Mouse (Mus musculus) liver, embryonic 11.5 days (tissue): ENCODE results near the gene Upp2. TPM values are rescaled to one million over a fixed set of nuclear protein-coding genes. Genes with fewer than 3 reads are reported as not detected.

Source experiments
- ATAC-seq: fragments of 200-750 bp; cut with Nextera tagmentation; replicated peaks from 2 replicates; pipeline ENCODE4 v1.8.0; 2017; ENCODE audit warnings: moderate number of reproducible peaks, mild to moderate bottlenecking, moderate TSS enrichment, moderate library complexity; ENCODE audit not compliant: low FRiP score
- DNase-seq: peaks from one replicate; pipeline ENCODE4 v3.0.0-alpha.2; 2017; ENCODE audit warnings: low spot score
- H3K27ac ChIP-seq: fragments of 300-500 bp; sonication (generic); 2 replicates; pipeline ENCODE4 v1.5.1; 2014; ENCODE audit warnings: mild to moderate bottlenecking, low read depth, low read length, control low read depth
- H3K27me3 ChIP-seq: fragments of 300-500 bp; sonication (generic); replicated peaks from 2 replicates; pipeline ENCODE4 v1.6.1; 2014; ENCODE audit warnings: low read length, mixed read lengths; ENCODE audit not compliant: control insufficient read depth, insufficient read depth
- H3K36me3 ChIP-seq: fragments of 300-500 bp; sonication (generic); 2 replicates; pipeline ENCODE4 v1.6.1; 2014; ENCODE audit warnings: mild to moderate bottlenecking, low read length, moderate library complexity, mixed read lengths; ENCODE audit not compliant: control insufficient read depth, insufficient read depth
- H3K4me1 ChIP-seq: fragments of 300-500 bp; sonication (generic); replicated peaks from 2 replicates; pipeline ENCODE4 v1.6.1; 2014; ENCODE audit warnings: low read length, mixed read lengths; ENCODE audit not compliant: control insufficient read depth, insufficient read depth
- H3K4me2 ChIP-seq: fragments of 300-500 bp; sonication (generic); 2 replicates; pipeline ENCODE4 v1.6.1; 2014; ENCODE audit warnings: mild to moderate bottlenecking, control low read depth, moderate library complexity
- H3K4me3 ChIP-seq: fragments of 300-500 bp; sonication (generic); 2 replicates; pipeline ENCODE4 v1.5.1; 2014; ENCODE audit warnings: low read depth, low read length, control low read depth
- H3K9ac ChIP-seq: fragments of 300-500 bp; sonication (generic); 2 replicates; pipeline ENCODE4 v1.6.1; 2014; ENCODE audit warnings: low read depth, low read length, control low read depth
- H3K9me3 ChIP-seq: fragments of 300-500 bp; sonication (generic); 2 replicates; pipeline ENCODE4 v1.6.1; 2016; ENCODE audit warnings: low read length, inconsistent platforms, mixed read lengths; ENCODE audit not compliant: control insufficient read depth
- WGBS: fragments of 180-500 bp; shearing (Covaris S2); extraction: QIAGEN DNeasy Blood & Tissue Kit; methylation state at CpG from one replicate; pipeline ENCODE4 v1.1.7; 2014; 5-methylcytosine and 5-hydroxymethylcytosine counted together
- polyA plus RNA-seq: library from polyadenylated mRNA; unstranded; fragments of >200 nt; fragmentation: Nextera tagmentation; extraction: Ambion mirVana; gene quantifications from 2 replicates; pipeline ENCODE4 v1.2.1, GENCODE M21; 2014

Gene Upp2
- 4.8 and 5.4 TPM in 2 replicates for polyA plus RNA-seq

GRCm38 (mm10) chr2:58567066-58567810 is at the start of gene Upp2, which contains the start of gene Acvr1:
TSS of gene Upp2 (plus strand) at chr2:58567298.
TSS of gene Acvr1 (minus strand) at chr2:58567157.
- peak within 1 kb of the TSS; percentile 80 for H3K4me2 ChIP-seq
- peak within 1 kb of the TSS; percentile 78 for H3K4me3 ChIP-seq
- H3K4me1 ChIP-seq, result peaks cover 21% of the 10 kb centered on the region
- ATAC-seq (peak; percentile 79), DNase-seq (peak; percentile 81)
- no peaks in the 10 kb centered on the region for H3K36me3 ChIP-seq
- H3K9ac ChIP-seq, result peak within 1 kb of the TSS; percentile 73
- H3K27ac ChIP-seq, result peak within 1 kb of the TSS; percentile 89
- WGBS, result under 1% methylated on average over 52 of the region's 80 CpGs
- 0 out of 2 replicates have a peak, but pooled peaks cover 2% of the 10 kb centered on the region for H3K27me3 ChIP-seq
- no peaks in the 10 kb centered on the region for H3K9me3 ChIP-seq

GRCm38 (mm10) chr2:58518517-58518916 is 48.6 kb upstream of the Upp2 start:
- Histone ChIP-seq H3K9me3 (no peaks in the 10 kb centered on the region), H3K9ac (no peak overlapping the region), H3K36me3 (no peaks in the 10 kb centered on the region), H3K4me3 (no peak overlapping the region), H3K4me1 (peaks cover 2% of the 10 kb centered on the region; the same call in 1 of the 2 replicates), H3K27me3 (no peaks in the 10 kb centered on the region), H3K27ac (no peak overlapping the region), H3K4me2 (no peak overlapping the region)
- DNase-seq (no peak), ATAC-seq (no peak)
- 71% methylated on average over 1 of the region's 1 CpGs for WGBS

GRCm38 (mm10) chr2:58520727-58521126 is 46.4 kb upstream of the Upp2 start:
- H3K27me3 ChIP-seq, result no peaks in the 10 kb centered on the region
- DNase-seq, result no peak
- no peak overlapping the region for H3K4me2 ChIP-seq
- H3K9me3 ChIP-seq, result no peaks in the 10 kb centered on the region
- no peaks in the 10 kb centered on the region for H3K36me3 ChIP-seq
- H3K4me3 ChIP-seq, result no peak overlapping the region
- 84% methylated on average over 9 of the region's 9 CpGs for WGBS
- no peak for ATAC-seq
- no peak overlapping the region for H3K9ac ChIP-seq
- no peak overlapping the region for H3K27ac ChIP-seq
- peaks cover 2% of the 10 kb centered on the region; the same call in 1 of the 2 replicates for H3K4me1 ChIP-seq

GRCm38 (mm10) chr2:58521621-58522020 is 45.5 kb upstream of the Upp2 start:
- Histone ChIP-seq H3K27ac (no peak overlapping the region), H3K4me3 (no peak overlapping the region), H3K4me2 (no peak overlapping the region), H3K27me3 (no peaks in the 10 kb centered on the region), H3K36me3 (no peaks in the 10 kb centered on the region), H3K4me1 (peaks cover 2% of the 10 kb centered on the region; the same call in 1 of the 2 replicates), H3K9ac (no peak overlapping the region), H3K9me3 (no peaks in the 10 kb centered on the region)
- ATAC-seq (no peak), DNase-seq (no peak)
- 83% methylated on average over 6 of the region's 6 CpGs for WGBS

- Histone ChIP-seq H3K4me1 (no peaks in the 10 kb centered on the region), H3K36me3 (no peaks in the 10 kb centered on the region), H3K4me3 (no peak overlapping the region), H3K4me2 (no peak overlapping the region), H3K9me3 (no peaks in the 10 kb centered on the region), H3K9ac (no peak overlapping the region), H3K27me3 (no peaks in the 10 kb centered on the region), H3K27ac (no peak overlapping the region)
- WGBS, result 78% methylated on average over 12 of the region's 12 CpGs
- DNase-seq (no peak), ATAC-seq (no peak)
Observed at GRCm38 (mm10) chr2:58523097-58523496, 44.0 kb upstream of the Upp2 start.

- Histone ChIP-seq H3K4me3 (no peak overlapping the region), H3K9me3 (no peaks in the 10 kb centered on the region), H3K9ac (no peak overlapping the region), H3K36me3 (no peaks in the 10 kb centered on the region), H3K27ac (no peak overlapping the region), H3K27me3 (no peaks in the 10 kb centered on the region), H3K4me1 (no peaks in the 10 kb centered on the region), H3K4me2 (no peak overlapping the region)
- DNase-seq (no peak), ATAC-seq (no peak)
- 81% methylated on average over 5 of the region's 5 CpGs for WGBS
Observed at GRCm38 (mm10) chr2:58523894-58524293, 43.2 kb upstream of the Upp2 start.

- ATAC-seq (no peak), DNase-seq (no peak)
- Histone ChIP-seq H3K4me3 (no peak overlapping the region), H3K36me3 (no peaks in the 10 kb centered on the region), H3K4me2 (no peak overlapping the region), H3K27ac (no peak overlapping the region), H3K9me3 (no peaks in the 10 kb centered on the region), H3K27me3 (no peaks in the 10 kb centered on the region), H3K9ac (no peak overlapping the region), H3K4me1 (no peaks in the 10 kb centered on the region)
- 89% methylated on average over 6 of the region's 6 CpGs for WGBS
Observed at GRCm38 (mm10) chr2:58524356-58524755, 42.7 kb upstream of the Upp2 start.

GRCm38 (mm10) chr2:58527786-58528185 is 39.3 kb upstream of the Upp2 start:
- Histone ChIP-seq H3K4me3 (no peak overlapping the region), H3K27me3 (no peaks in the 10 kb centered on the region), H3K4me1 (peaks cover 18% of the 10 kb centered on the region), H3K9ac (no peak overlapping the region), H3K4me2 (no peak overlapping the region), H3K36me3 (no peaks in the 10 kb centered on the region), H3K27ac (no peak overlapping the region), H3K9me3 (no peaks in the 10 kb centered on the region)
- ATAC-seq (no peak), DNase-seq (no peak)
- 84% methylated on average over 3 of the region's 3 CpGs for WGBS

GRCm38 (mm10) chr2:58529384-58529783 is 37.7 kb upstream of the Upp2 start:
- no peaks in the 10 kb centered on the region for H3K36me3 ChIP-seq
- no peaks in the 10 kb centered on the region for H3K27me3 ChIP-seq
- DNase-seq (no peak), ATAC-seq (no peak)
- H3K9ac ChIP-seq, result no peak overlapping the region
- no peak overlapping the region for H3K4me3 ChIP-seq
- H3K4me1 ChIP-seq, result peaks cover 33% of the 10 kb centered on the region
- 86% methylated on average over 5 of the region's 5 CpGs for WGBS
- no peaks in the 10 kb centered on the region for H3K9me3 ChIP-seq
- no peak overlapping the region for H3K27ac ChIP-seq
- H3K4me2 ChIP-seq, result no peak overlapping the region
